Mouse (Mus musculus) cerebellum, adult 2 months (tissue): Measurements from ENCODE around the gene Bmp10.

ENCODE experiments used
- CTCF ChIP-seq: fragments of 200-500 bp; IDR thresholded peaks from 2 replicates; pipeline ENCODE4 v1.5.1; 2011; ENCODE audit warnings: low read depth, mild to moderate bottlenecking, control low read depth, low read length, moderate library complexity, borderline replicate concordance; ENCODE audit not compliant: insufficient read depth
- POLR2A ChIP-seq: fragments of 200-500 bp; IDR thresholded peaks from 2 replicates; pipeline ENCODE4 v1.6.1; 2011; ENCODE audit warnings: low read length, control low read depth, borderline replicate concordance; ENCODE audit not compliant: insufficient read depth

GRCm38 (mm10) chr6:87401456-87401855 is 27.3 kb upstream of the Bmp10 start:
- TF ChIP-seq CTCF, result no peak
- no peak for TF ChIP-seq POLR2A
